Mouse (Mus musculus) layer of hippocampus, postnatal 10 days (tissue): ENCODE data around the gene Zfyve9. TPM values are rescaled to one million over a fixed set of nuclear protein-coding genes. Genes with fewer than 3 reads are reported as not detected.

Source experiments
- DNase-seq, 2 experiments: peaks; one replicate each; pipeline ENCODE4 v3.0.0; 2021; ENCODE audit warnings: low spot score in 2 of 2
- total RNA-seq, 2 experiments: library from RNA; stranded (reverse); gene quantifications; 2 replicates each; pipeline ENCODE4 v1.2.3; 2021

The Zfyve9 gene
- total RNA-seq, 2 experiments from 2014 or later, result 45.4 to 45.6 TPM

DNA sequence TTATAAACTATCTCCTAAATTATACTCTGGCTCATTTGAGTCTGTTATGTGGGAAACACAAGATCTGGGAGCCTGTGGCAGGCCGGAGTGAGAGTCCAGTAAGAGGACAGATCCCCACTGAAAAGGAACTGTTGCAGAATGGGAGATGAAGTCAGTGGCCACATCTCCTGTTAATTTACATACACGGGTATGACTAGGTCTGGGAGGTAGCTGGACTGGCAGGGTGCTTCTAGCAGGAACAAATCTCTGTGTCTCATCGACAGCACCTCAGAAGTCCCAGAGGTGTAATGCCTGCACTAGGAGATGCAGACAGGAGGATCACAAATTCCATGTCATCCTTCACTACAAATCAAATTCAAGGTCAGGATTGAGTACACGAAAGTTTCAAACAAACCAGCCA, 162.0 kb downstream of the Zfyve9 start:
- no peak for DNase-seq

DNA sequence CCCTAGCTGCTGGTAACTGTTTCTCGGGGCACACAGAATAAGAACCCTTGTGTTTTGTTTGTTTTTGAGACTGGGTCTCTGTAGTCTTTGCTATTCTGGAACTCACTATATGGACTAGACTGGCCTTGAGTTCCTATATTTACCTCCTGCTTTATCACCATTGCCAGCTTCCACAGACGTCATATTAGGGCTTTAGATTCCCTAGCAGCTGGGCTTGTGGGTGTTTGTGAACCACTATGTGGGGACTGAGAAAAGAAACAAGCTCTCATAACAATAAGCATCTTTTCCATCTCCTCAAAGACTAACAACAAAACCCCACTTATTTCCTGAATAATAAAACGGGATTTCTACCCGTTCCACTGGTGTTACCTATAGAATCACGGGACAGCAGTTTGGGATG, 169.7 kb downstream of the Zfyve9 start:
- DNase-seq, result no peak

- DNase-seq, result no peak
These were observed 171.9 kb downstream of the Zfyve9 start for GRCm38 (mm10) chr4:108608651-108609050.

DNA sequence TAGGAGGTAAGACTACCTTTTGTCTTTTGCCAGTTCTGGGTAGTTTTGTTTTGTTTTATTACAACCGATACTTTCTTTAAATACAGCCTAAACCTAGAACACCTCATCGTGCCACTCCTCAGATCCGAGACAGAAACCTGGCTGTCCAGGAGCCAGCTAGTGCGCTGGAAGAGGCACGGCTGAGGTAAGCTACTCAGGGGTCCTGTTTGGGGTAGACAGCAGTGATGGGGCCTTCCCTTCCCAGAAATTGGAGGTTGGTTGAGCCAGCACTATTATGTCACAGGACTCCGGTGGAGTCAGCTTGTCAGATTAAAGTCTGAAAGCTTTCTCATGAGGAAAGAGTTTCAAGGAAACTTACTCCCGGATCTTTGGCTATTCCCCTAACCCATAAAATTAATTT, 178.7 kb downstream of the Zfyve9 start:
- no peak for DNase-seq

DNA sequence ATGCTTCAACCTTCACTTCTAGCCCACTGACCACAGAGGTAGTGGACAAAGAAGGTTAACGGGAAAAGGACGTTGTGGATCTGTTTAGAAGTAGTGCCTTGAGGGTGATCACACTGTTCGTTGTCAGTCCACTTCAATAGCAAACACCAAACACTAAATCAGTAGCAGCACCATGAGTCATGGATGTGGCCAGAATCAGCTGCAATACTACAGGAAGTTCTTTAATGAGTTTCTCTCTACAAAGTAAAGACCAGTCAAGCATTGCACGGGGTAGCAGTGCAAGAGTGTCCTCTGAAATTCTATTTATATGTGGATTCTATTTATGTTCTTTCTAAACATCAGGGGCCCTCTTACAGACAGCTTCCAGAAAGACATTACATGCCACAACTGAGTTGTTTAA, 182.3 kb downstream of the Zfyve9 start:
- no peak for DNase-seq

DNA sequence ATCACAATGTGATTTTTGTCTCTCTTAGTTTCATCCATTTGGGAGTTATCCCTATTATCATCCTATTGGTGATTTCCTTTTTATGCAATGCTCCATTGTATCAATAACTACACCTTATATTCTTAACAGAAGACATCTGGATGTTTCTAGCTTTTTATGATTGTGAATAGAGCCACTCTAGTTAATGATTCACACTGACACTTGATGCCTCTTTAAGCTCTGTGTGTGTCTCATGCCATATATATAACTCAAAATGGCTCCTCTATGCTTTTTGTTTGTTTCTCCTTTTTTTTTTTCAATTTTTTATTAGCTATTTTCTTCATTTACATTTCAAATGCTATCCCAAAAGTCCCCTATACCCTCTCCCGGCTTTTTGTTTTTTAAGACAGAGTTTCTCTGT, 184.8 kb downstream of the Zfyve9 start:
- DNase-seq, result no peak

DNA sequence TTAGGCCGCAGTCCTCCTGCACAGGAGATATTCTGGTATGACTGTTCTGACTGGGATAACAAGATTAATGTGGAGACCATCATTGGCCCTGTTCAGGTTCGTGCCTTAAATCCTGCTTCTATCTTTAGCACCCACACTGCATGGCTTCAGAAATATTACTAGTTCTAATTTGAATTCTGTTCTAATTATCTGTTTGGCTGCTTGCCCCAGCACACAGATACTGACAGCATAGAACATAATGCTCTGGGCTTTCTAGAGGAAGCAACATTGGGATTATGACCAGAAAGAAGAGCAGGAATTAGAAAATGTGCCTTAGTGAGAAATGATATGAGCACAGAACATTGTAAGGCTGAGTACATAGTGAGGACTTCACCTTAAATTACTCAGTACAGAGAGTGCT, 187.2 kb downstream of the Zfyve9 start:
- no peak for DNase-seq

Other genes with a start within 250 kb of the Zfyve9 start
- gene Prpf38a, start 201.5 kb downstream of the Zfyve9 start, total RNA-seq, result 10 to 100 TPM; 42.2 to 46.3 TPM
- gene Orc1, start 201.4 kb downstream of the Zfyve9 start, total RNA-seq, result 1 to 10 TPM; 1.0 TPM
- 10 to 100 TPM; 29.4 to 40.1 TPM for gene Cc2d1b, start 160.9 kb downstream of the Zfyve9 start, total RNA-seq
- gene 3110021N24Rik, start 61.1 kb downstream of the Zfyve9 start, total RNA-seq, result 1 to 10 TPM; 1.0 TPM
- 100 to 1,000 TPM in 1 of 2 experiments, 10 to 100 TPM in 1; 94.1 to 117 TPM for gene Btf3l4, start 52.8 kb upstream of the Zfyve9 start, total RNA-seq
- 10 to 100 TPM; 45.2 to 45.9 TPM for gene Txndc12, start 53.8 kb upstream of the Zfyve9 start, total RNA-seq
- 10 to 100 TPM; 17.8 to 20.6 TPM for gene Kti12, start 67.0 kb upstream of the Zfyve9 start, total RNA-seq
- under 1 TPM in 1 of 2 experiments, not detected in 1; 0.36 TPM for gene A730015C16Rik, start 67.8 kb upstream of the Zfyve9 start, total RNA-seq
- gene Rab3b, start 98.3 kb upstream of the Zfyve9 start, total RNA-seq, result 10 to 100 TPM; 85.5 to 89.5 TPM
- gene Nrd1, start 219.9 kb upstream of the Zfyve9 start, total RNA-seq, result 100 to 1,000 TPM; 137 to 141 TPM